Mouse (Mus musculus) kidney, embryonic 14.5 days (tissue): ENCODE data around the gene 6430548M08Rik. TPM values are rescaled to one million over a fixed set of nuclear protein-coding genes. Genes with fewer than 3 reads are reported as not detected.
A peak's percentile ranks its signal among the peaks of the same experiment; 100 is the strongest.

ENCODE experiments used
- ATAC-seq: fragments of 200-750 bp; cut with Nextera tagmentation; 2 replicates; pipeline ENCODE4 v1.8.0; 2017; ENCODE audit warnings: moderate number of reproducible peaks, mild to moderate bottlenecking, moderate TSS enrichment, moderate library complexity; ENCODE audit not compliant: low FRiP score, low TSS enrichment
- H3K27ac ChIP-seq: fragments of 300-500 bp; sonication (generic); 2 replicates; pipeline ENCODE4 v1.5.1; 2014; ENCODE audit warnings: low read depth, mild to moderate bottlenecking, low read length, moderate library complexity, mixed read lengths
- H3K27me3 ChIP-seq: fragments of 300-500 bp; sonication (generic); 2 replicates; pipeline ENCODE4 v1.6.1; 2014; ENCODE audit warnings: mild to moderate bottlenecking, low read length; ENCODE audit not compliant: control insufficient read depth, insufficient read depth
- H3K36me3 ChIP-seq: fragments of 300-500 bp; sonication (generic); 2 replicates; pipeline ENCODE4 v1.6.1; 2014; ENCODE audit warnings: low read length, mixed read lengths; ENCODE audit not compliant: control insufficient read depth, insufficient read depth
- H3K4me1 ChIP-seq: fragments of 300-500 bp; sonication (generic); 2 replicates; pipeline ENCODE4 v1.6.1; 2014; ENCODE audit warnings: low read length, mixed read lengths; ENCODE audit not compliant: control insufficient read depth, insufficient read depth
- H3K4me2 ChIP-seq: fragments of 300-500 bp; sonication (generic); replicated peaks from 2 replicates; pipeline ENCODE4 v1.6.1; 2014; ENCODE audit warnings: low read depth, mild to moderate bottlenecking, low read length
- H3K4me3 ChIP-seq: fragments of 300-500 bp; sonication (generic); 2 replicates; pipeline ENCODE4 v1.5.1; 2014; ENCODE audit warnings: mild to moderate bottlenecking, low read length
- H3K9ac ChIP-seq: fragments of 300-500 bp; sonication (generic); 2 replicates; pipeline ENCODE4 v1.6.1; 2014; ENCODE audit warnings: low read depth, mild to moderate bottlenecking, low read length, moderate library complexity
- H3K9me3 ChIP-seq: fragments of 300-500 bp; sonication (generic); 2 replicates; pipeline ENCODE4 v1.6.1; 2016; ENCODE audit warnings: low read length; ENCODE audit not compliant: control insufficient read depth
- WGBS: fragments of 180-500 bp; shearing (Covaris S2); extraction: QIAGEN DNeasy Blood & Tissue Kit; methylation state at CpG from one replicate; pipeline ENCODE4 v1.1.7; 2014; 5-methylcytosine and 5-hydroxymethylcytosine counted together
- polyA plus RNA-seq: library from polyadenylated mRNA; unstranded; fragments of >200 nt; fragmentation: Nextera tagmentation; extraction: Ambion mirVana; gene quantifications from 2 replicates; pipeline ENCODE4 v1.2.1, GENCODE M21; 2014

Gene 6430548M08Rik
- polyA plus RNA-seq, 1 experiment from 2014 or later: 3.9 TPM

- WGBS: 59% methylated on average over 8 of the region's 8 CpGs
- Histone ChIP-seq H3K27ac (no peak overlapping the region), H3K36me3 (no peaks in the 10 kb centered on the region), H3K4me3 (no peak overlapping the region), H3K9ac (no peak overlapping the region), H3K9me3 (no peaks in the 10 kb centered on the region), H3K27me3 (no peaks in the 10 kb centered on the region), H3K4me1 (peaks cover 40% of the 10 kb centered on the region), H3K4me2 (no peak overlapping the region)
- no peak for ATAC-seq
Measured at GRCm38 (mm10) chr8:120186454-120186853, 72.5 kb downstream of the 6430548M08Rik start.

GRCm38 (mm10) chr8:120188510-120188909 lies 74.6 kb downstream of the 6430548M08Rik start:
- Histone ChIP-seq H3K27ac (no peak overlapping the region), H3K9ac (no peak overlapping the region), H3K9me3 (0 out of 2 replicates have a peak, but pooled peaks cover 3% of the 10 kb centered on the region), H3K27me3 (no peaks in the 10 kb centered on the region), H3K36me3 (no peaks in the 10 kb centered on the region), H3K4me3 (no peak overlapping the region), H3K4me2 (no peak overlapping the region), H3K4me1 (peaks cover 40% of the 10 kb centered on the region)
- ATAC-seq: no peak
- 87% methylated on average over 6 of the region's 6 CpGs for WGBS

GRCm38 (mm10) chr8:120189440-120189839 lies 75.5 kb downstream of the 6430548M08Rik start:
- H3K4me1 ChIP-seq: peaks cover 35% of the 10 kb centered on the region

GRCm38 (mm10) chr8:120190107-120190809 lies 76.3 kb downstream of the 6430548M08Rik start:
- Histone ChIP-seq H3K36me3 (no peaks in the 10 kb centered on the region), H3K9me3 (0 out of 2 replicates have a peak, but pooled peaks cover 3% of the 10 kb centered on the region), H3K27me3 (no peaks in the 10 kb centered on the region), H3K4me3 (no peak overlapping the region), H3K4me2 (no peak overlapping the region), H3K4me1 (peaks cover 27% of the 10 kb centered on the region), H3K27ac (no peak overlapping the region), H3K9ac (no peak overlapping the region; the same call in 1 of the 2 replicates)
- 76% methylated on average over 17 of the region's 17 CpGs for WGBS
- ATAC-seq: peak; percentile 4; the same call in 1 of the 2 replicates

More at GRCm38 (mm10) chr8:120189440-120189839, 75.5 kb downstream of the 6430548M08Rik start:
- ATAC-seq: no peak
- no peaks in the 10 kb centered on the region for H3K27me3 ChIP-seq
- no peak overlapping the region for H3K9ac ChIP-seq
- no peak overlapping the region for H3K4me2 ChIP-seq
- 0 out of 2 replicates have a peak, but pooled peaks cover 3% of the 10 kb centered on the region for H3K9me3 ChIP-seq
- no peak overlapping the region for H3K27ac ChIP-seq
- no peaks in the 10 kb centered on the region for H3K36me3 ChIP-seq
- WGBS: 70% methylated on average over 6 of the region's 6 CpGs
- H3K4me3 ChIP-seq: no peak overlapping the region

GRCm38 (mm10) chr8:120190810-120191413 lies 77.0 kb downstream of the 6430548M08Rik start:
- H3K36me3 ChIP-seq: no peaks in the 10 kb centered on the region
- peak overlapping the region; percentile 70; the same call in 1 of the 2 replicates for H3K27ac ChIP-seq
- H3K4me3 ChIP-seq: 0 out of 2 replicates have a peak overlapping the region, but pooled peaks have one; percentile 4
- peak; percentile 92 for ATAC-seq
- H3K4me2 ChIP-seq: peak overlapping the region; percentile 32
- H3K9me3 ChIP-seq: 0 out of 2 replicates have a peak, but pooled peaks cover 3% of the 10 kb centered on the region
- H3K27me3 ChIP-seq: no peaks in the 10 kb centered on the region
- WGBS: 27% methylated on average over 20 of the region's 20 CpGs
- peaks cover 21% of the 10 kb centered on the region for H3K4me1 ChIP-seq
- no peak overlapping the region for H3K9ac ChIP-seq

- 82% methylated on average over 5 of the region's 5 CpGs for WGBS
- Histone ChIP-seq H3K4me3 (no peak overlapping the region), H3K4me2 (no peak overlapping the region)
Measured at GRCm38 (mm10) chr8:120191633-120192032, 77.7 kb downstream of the 6430548M08Rik start.

GRCm38 (mm10) chr8:120192118-120192517 lies 78.2 kb downstream of the 6430548M08Rik start:
- H3K4me3 ChIP-seq: no peak overlapping the region
- H3K36me3 ChIP-seq: no peaks in the 10 kb centered on the region
- no peak overlapping the region for H3K9ac ChIP-seq
- H3K4me2 ChIP-seq: no peak overlapping the region
- no peaks in the 10 kb centered on the region for H3K27me3 ChIP-seq
- peaks cover 15% of the 10 kb centered on the region for H3K4me1 ChIP-seq
- H3K27ac ChIP-seq: peak overlapping the region; percentile 70
- no peak for ATAC-seq
- WGBS: 94% methylated on average over 5 of the region's 5 CpGs
- 0 out of 2 replicates have a peak, but pooled peaks cover 3% of the 10 kb centered on the region for H3K9me3 ChIP-seq

More at GRCm38 (mm10) chr8:120191633-120192032, 77.7 kb downstream of the 6430548M08Rik start:
- no peak for ATAC-seq
- 0 out of 2 replicates have a peak, but pooled peaks cover 3% of the 10 kb centered on the region for H3K9me3 ChIP-seq
- H3K9ac ChIP-seq: no peak overlapping the region
- no peaks in the 10 kb centered on the region for H3K27me3 ChIP-seq
- H3K4me1 ChIP-seq: peaks cover 17% of the 10 kb centered on the region
- H3K27ac ChIP-seq: peak overlapping the region; percentile 70
- no peaks in the 10 kb centered on the region for H3K36me3 ChIP-seq

- no peaks in the 10 kb centered on the region for H3K27me3 ChIP-seq
- no peak overlapping the region for H3K9ac ChIP-seq
- H3K4me1 ChIP-seq: peaks cover 10% of the 10 kb centered on the region; the same call in 1 of the 2 replicates
- peaks cover 8% of the 10 kb centered on the region; the same call in 1 of the 2 replicates for H3K9me3 ChIP-seq
- WGBS: 84% methylated on average over 6 of the region's 6 CpGs
- H3K4me2 ChIP-seq: no peak overlapping the region
- no peaks in the 10 kb centered on the region for H3K36me3 ChIP-seq
- H3K4me3 ChIP-seq: no peak overlapping the region
- H3K27ac ChIP-seq: no peak overlapping the region
- no peak for ATAC-seq
Measured at GRCm38 (mm10) chr8:120201351-120201750, 87.4 kb downstream of the 6430548M08Rik start.

GRCm38 (mm10) chr8:120202546-120202945 lies 88.6 kb downstream of the 6430548M08Rik start:
- no peaks in the 10 kb centered on the region for H3K36me3 ChIP-seq
- H3K4me3 ChIP-seq: no peak overlapping the region
- WGBS: 51% methylated on average over 3 of the region's 3 CpGs
- peaks cover 8% of the 10 kb centered on the region; the same call in 1 of the 2 replicates for H3K9me3 ChIP-seq
- no peak overlapping the region for H3K9ac ChIP-seq
- no peaks in the 10 kb centered on the region for H3K27me3 ChIP-seq
- no peak overlapping the region for H3K4me2 ChIP-seq
- H3K4me1 ChIP-seq: peaks cover 10% of the 10 kb centered on the region; the same call in 1 of the 2 replicates
- no peak for ATAC-seq
- no peak overlapping the region for H3K27ac ChIP-seq
